Mouse (Mus musculus): Measurements from ENCODE around the gene Fem1b. TPM values are rescaled to one million over a fixed set of nuclear protein-coding genes. Genes with fewer than 3 reads are reported as not detected.
"Not testable (repeated sequence)": the region's sequence is repeated elsewhere in the genome, so short reads cannot be mapped to it uniquely, and the experiment has no call there.

Fem1b gene
- polyA plus RNA-seq, 1 experiment from 2014 or later, result 19.8 TPM

GRCm38 (mm10) chr9:62834906-62835305 is 23.2 kb upstream of the Fem1b start:
- WGBS, result 38% methylated on average over 5 of the region's 5 CpGs
- ATAC-seq (ENCODE audit: low read depth), result no peak

GRCm38 (mm10) chr9:62829877-62830276 is 18.1 kb upstream of the Fem1b start:
- Histone ChIP-seq H3K9ac (ENCODE audit: low read length) (no peak overlapping the region), H3K36me3 (ENCODE audit: control insufficient read depth, insufficient read depth, low read length) (no peaks in the 10 kb centered on the region), H3K27me3 (ENCODE audit: control insufficient read depth, insufficient read depth, low read depth, low read length) (no peaks in the 10 kb centered on the region), H3K4me1 (replicated peaks; ENCODE audit: control insufficient read depth, insufficient read depth, low read length) (peaks cover 11% of the 10 kb centered on the region), H3K9me3 (ENCODE audit: control insufficient read depth, low read length) (no peaks in the 10 kb centered on the region), H3K4me3 (ENCODE audit: low read length) (no peak overlapping the region), H3K27ac (ENCODE audit: low read length) (no peak overlapping the region), H3K4me2 (ENCODE audit: low read depth, low read length) (no peak overlapping the region)
- WGBS, result 79% methylated on average over 6 of the region's 6 CpGs
- no peak for ATAC-seq (ENCODE audit: low read depth)

More at GRCm38 (mm10) chr9:62834906-62835305, 23.2 kb upstream of the Fem1b start:
- no peak overlapping the region for H3K27ac ChIP-seq (ENCODE audit: low read length)
- H3K9me3 ChIP-seq (ENCODE audit: control insufficient read depth, low read length), result no peaks in the 10 kb centered on the region
- H3K9ac ChIP-seq (ENCODE audit: low read length), result no peak overlapping the region
- no peak overlapping the region for H3K4me3 ChIP-seq (ENCODE audit: low read length)
- no peak overlapping the region for H3K4me2 ChIP-seq (ENCODE audit: low read depth, low read length)
- H3K4me1 ChIP-seq (replicated peaks; ENCODE audit: control insufficient read depth, insufficient read depth, low read length), result peaks cover 13% of the 10 kb centered on the region
- no peaks in the 10 kb centered on the region for H3K36me3 ChIP-seq (ENCODE audit: control insufficient read depth, insufficient read depth, low read length)
- no peaks in the 10 kb centered on the region for H3K27me3 ChIP-seq (ENCODE audit: control insufficient read depth, insufficient read depth, low read depth, low read length)

GRCm38 (mm10) chr9:62828662-62829086 is 16.9 kb upstream of the Fem1b start:
- Histone ChIP-seq H3K4me1 (replicated peaks; ENCODE audit: control insufficient read depth, insufficient read depth, low read length) (peaks cover 11% of the 10 kb centered on the region), H3K4me3 (ENCODE audit: low read length) (peak overlapping the region; percentile 29), H3K27me3 (ENCODE audit: control insufficient read depth, insufficient read depth, low read depth, low read length) (no peaks in the 10 kb centered on the region), H3K4me2 (ENCODE audit: low read depth, low read length) (peak overlapping the region; percentile 50), H3K36me3 (ENCODE audit: control insufficient read depth, insufficient read depth, low read length) (no peaks in the 10 kb centered on the region), H3K9me3 (ENCODE audit: control insufficient read depth, low read length) (no peaks in the 10 kb centered on the region), H3K9ac (ENCODE audit: low read length) (no peak overlapping the region), H3K27ac (ENCODE audit: low read length) (no peak overlapping the region)
- under 1% methylated on average over 23 of the region's 23 CpGs for WGBS
- peak; percentile 98 for ATAC-seq (ENCODE audit: low read depth)

GRCm38 (mm10) chr9:62827939-62828652 is 16.4 kb upstream of the Fem1b start:
- H3K36me3 ChIP-seq (ENCODE audit: control insufficient read depth, insufficient read depth, low read length), result no peaks in the 10 kb centered on the region
- H3K27me3 ChIP-seq (ENCODE audit: control insufficient read depth, insufficient read depth, low read depth, low read length), result no peaks in the 10 kb centered on the region
- H3K27ac ChIP-seq (ENCODE audit: low read length), result peak overlapping the region; percentile 21; the same call in 1 of the 2 replicates
- no peaks in the 10 kb centered on the region for H3K9me3 ChIP-seq (ENCODE audit: control insufficient read depth, low read length)
- peak; percentile 2; the same call in 1 of the 2 replicates for ATAC-seq (ENCODE audit: low read depth)
- peak overlapping the region; percentile 50 for H3K4me2 ChIP-seq (ENCODE audit: low read depth, low read length)
- peak overlapping the region; percentile 29 for H3K4me3 ChIP-seq (ENCODE audit: low read length)
- H3K9ac ChIP-seq (ENCODE audit: low read length), result no peak overlapping the region
- peaks cover 11% of the 10 kb centered on the region for H3K4me1 ChIP-seq (replicated peaks; ENCODE audit: control insufficient read depth, insufficient read depth, low read length)
- WGBS, result 5% methylated on average over 24 of the region's 24 CpGs

- Histone ChIP-seq H3K9me3 (ENCODE audit: control insufficient read depth, low read length) (no peaks in the 10 kb centered on the region), H3K4me2 (ENCODE audit: low read depth, low read length) (no peak overlapping the region), H3K27me3 (ENCODE audit: control insufficient read depth, insufficient read depth, low read depth, low read length) (no peaks in the 10 kb centered on the region), H3K27ac (ENCODE audit: low read length) (peak overlapping the region; percentile 37), H3K4me3 (ENCODE audit: low read length) (no peak overlapping the region), H3K36me3 (ENCODE audit: control insufficient read depth, insufficient read depth, low read length) (no peaks in the 10 kb centered on the region), H3K4me1 (replicated peaks; ENCODE audit: control insufficient read depth, insufficient read depth, low read length) (peaks cover 11% of the 10 kb centered on the region), H3K9ac (ENCODE audit: low read length) (peak overlapping the region; percentile 29; the same call in 1 of the 2 replicates)
- 11% methylated on average over 7 of the region's 7 CpGs for WGBS
- ATAC-seq (ENCODE audit: low read depth), result no peak
Measured at GRCm38 (mm10) chr9:62826456-62826855, 14.7 kb upstream of the Fem1b start.

- H3K4me3 ChIP-seq (ENCODE audit: low read length), result no peak overlapping the region
- H3K4me2 ChIP-seq (ENCODE audit: low read depth, low read length), result no peak overlapping the region
- H3K36me3 ChIP-seq (ENCODE audit: control insufficient read depth, insufficient read depth, low read length), result no peaks in the 10 kb centered on the region
- no peaks in the 10 kb centered on the region for H3K27me3 ChIP-seq (ENCODE audit: control insufficient read depth, insufficient read depth, low read depth, low read length)
- H3K9ac ChIP-seq (ENCODE audit: low read length), result no peak overlapping the region
- 13% methylated on average over 8 of the region's 9 CpGs for WGBS
- peaks cover 11% of the 10 kb centered on the region for H3K4me1 ChIP-seq (replicated peaks; ENCODE audit: control insufficient read depth, insufficient read depth, low read length)
- no peak overlapping the region for H3K27ac ChIP-seq (ENCODE audit: low read length)
- no peaks in the 10 kb centered on the region for H3K9me3 ChIP-seq (ENCODE audit: control insufficient read depth, low read length)
- no peak for ATAC-seq (ENCODE audit: low read depth)
Measured at GRCm38 (mm10) chr9:62825791-62826393, 14.2 kb upstream of the Fem1b start.

- Histone ChIP-seq H3K9ac (ENCODE audit: low read length) (no peak overlapping the region), H3K9me3 (ENCODE audit: control insufficient read depth, low read length) (no peaks in the 10 kb centered on the region), H3K27ac (ENCODE audit: low read length) (no peak overlapping the region), H3K27me3 (ENCODE audit: control insufficient read depth, insufficient read depth, low read depth, low read length) (no peaks in the 10 kb centered on the region), H3K4me3 (ENCODE audit: low read length) (no peak overlapping the region), H3K4me2 (ENCODE audit: low read depth, low read length) (no peak overlapping the region), H3K4me1 (replicated peaks; ENCODE audit: control insufficient read depth, insufficient read depth, low read length) (peaks cover 8% of the 10 kb centered on the region), H3K36me3 (ENCODE audit: control insufficient read depth, insufficient read depth, low read length) (no peaks in the 10 kb centered on the region)
- ATAC-seq (ENCODE audit: low read depth), result no peak
- WGBS, result 96% methylated on average over 7 of the region's 7 CpGs
Measured at GRCm38 (mm10) chr9:62821811-62822210, 10.1 kb upstream of the Fem1b start.

GRCm38 (mm10) chr9:62820829-62821228 is 9.1 kb upstream of the Fem1b start:
- no peaks in the 10 kb centered on the region for H3K9me3 ChIP-seq (ENCODE audit: control insufficient read depth, low read length)
- WGBS, result 71% methylated on average over 6 of the region's 6 CpGs
- H3K4me1 ChIP-seq (replicated peaks; ENCODE audit: control insufficient read depth, insufficient read depth, low read length), result peaks cover 3% of the 10 kb centered on the region
- H3K4me3 ChIP-seq (ENCODE audit: low read length), result no peak overlapping the region
- no peak for ATAC-seq (ENCODE audit: low read depth)
- no peak overlapping the region for H3K27ac ChIP-seq (ENCODE audit: low read length)
- no peak overlapping the region for H3K4me2 ChIP-seq (ENCODE audit: low read depth, low read length)
- H3K36me3 ChIP-seq (ENCODE audit: control insufficient read depth, insufficient read depth, low read length), result no peaks in the 10 kb centered on the region
- H3K27me3 ChIP-seq (ENCODE audit: control insufficient read depth, insufficient read depth, low read depth, low read length), result no peaks in the 10 kb centered on the region
- H3K9ac ChIP-seq (ENCODE audit: low read length), result no peak overlapping the region

- 83% methylated on average over 6 of the region's 6 CpGs for WGBS
- not testable (repeated sequence) for H3K4me1 ChIP-seq (replicated peaks; ENCODE audit: control insufficient read depth, insufficient read depth, low read length); H3K9me3 ChIP-seq (ENCODE audit: control insufficient read depth, low read length); H3K4me3 ChIP-seq (ENCODE audit: low read length); H3K27ac ChIP-seq (ENCODE audit: low read length); H3K27me3 ChIP-seq (ENCODE audit: control insufficient read depth, insufficient read depth, low read depth, low read length); H3K4me2 ChIP-seq (ENCODE audit: low read depth, low read length); H3K36me3 ChIP-seq (ENCODE audit: control insufficient read depth, insufficient read depth, low read length); H3K9ac ChIP-seq (ENCODE audit: low read length); ATAC-seq (ENCODE audit: low read depth)
Measured at GRCm38 (mm10) chr9:62819910-62820309, 8.2 kb upstream of the Fem1b start.
